Mouse (Mus musculus) layer of hippocampus, adult 9-11 months (tissue): ENCODE results near the gene Abcb10.
"Not testable (repeated sequence)": the region's sequence is repeated elsewhere in the genome, so short reads cannot be mapped to it uniquely, and the experiment has no call there.

Experiments used
- DNase-seq: peaks from one replicate; pipeline ENCODE4 v3.0.0; 2022

Abcb10 gene

DNA sequence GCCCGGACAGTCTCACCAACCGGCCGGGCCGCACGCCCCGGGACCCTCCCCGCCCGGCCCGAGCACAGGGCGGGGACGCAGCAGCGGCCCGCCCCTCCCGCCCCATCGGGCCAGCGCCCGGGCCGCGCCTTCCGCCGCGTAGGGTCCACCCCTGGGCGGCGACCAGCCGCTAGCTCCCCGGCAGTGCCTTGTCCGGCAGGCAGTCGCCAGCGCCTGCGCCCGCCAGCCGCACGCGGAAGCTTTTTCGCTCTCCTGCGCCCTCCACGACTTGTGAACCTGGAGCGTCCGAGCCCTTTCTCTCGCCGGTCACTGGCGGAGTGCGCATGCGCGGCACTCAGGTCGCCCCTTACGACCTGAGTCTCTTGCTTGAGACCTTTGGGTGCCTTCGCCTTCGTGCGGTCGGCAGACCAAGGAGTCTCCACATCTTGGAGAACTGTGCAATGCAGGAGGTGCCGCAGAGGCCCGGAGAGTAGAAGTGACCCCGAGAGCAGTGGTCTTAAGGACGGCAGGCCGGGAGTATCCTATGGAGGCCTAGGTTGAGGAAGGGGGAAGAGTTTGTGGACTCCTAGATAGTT is at the start of gene Abcb10:
Gene Abcb10, minus strand, starts transcription at position 297 of the 575 bp plus-strand sequence.
- peak; percentile 91 for DNase-seq

GRCm38 (mm10) chr8:124027831-124028230 is 44.9 kb upstream of the Abcb10 start:
- DNase-seq = no peak

GRCm38 (mm10) chr8:124026265-124026664 is 43.3 kb upstream of the Abcb10 start:
- not testable (repeated sequence) for DNase-seq

GRCm38 (mm10) chr8:124021237-124022227 is 38.6 kb upstream of the Abcb10 start, which contains the start of the genes Taf5l and Urb2:
Gene Taf5l (minus strand): TSS chr8:124021397.
Gene Urb2 (plus strand): TSS chr8:124021508.
- DNase-seq = peak; percentile 89

GRCm38 (mm10) chr8:124020439-124021236 is 37.7 kb upstream of the Abcb10 start:
- DNase-seq = peak; percentile 13

DNA sequence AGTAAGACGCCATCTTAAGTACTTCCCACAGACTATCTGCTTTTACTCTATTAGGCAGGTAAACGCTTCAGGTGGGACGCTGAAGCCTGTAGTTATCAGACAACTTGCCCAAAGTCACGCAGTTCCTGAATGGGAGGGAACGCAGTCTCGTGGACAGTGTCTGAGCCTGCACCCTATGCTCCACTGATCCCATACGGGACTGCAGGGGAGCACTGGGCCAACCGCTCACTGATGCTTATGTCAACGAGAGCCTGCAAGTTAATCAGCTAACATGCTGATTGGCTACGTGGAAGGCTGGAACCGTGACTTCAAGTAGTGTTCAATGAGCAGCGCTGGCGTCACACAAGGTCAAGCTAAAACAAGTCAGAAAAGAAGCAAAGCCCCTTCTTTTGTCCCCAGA is 36.9 kb upstream of the Abcb10 start:
- no peak for DNase-seq

DNA sequence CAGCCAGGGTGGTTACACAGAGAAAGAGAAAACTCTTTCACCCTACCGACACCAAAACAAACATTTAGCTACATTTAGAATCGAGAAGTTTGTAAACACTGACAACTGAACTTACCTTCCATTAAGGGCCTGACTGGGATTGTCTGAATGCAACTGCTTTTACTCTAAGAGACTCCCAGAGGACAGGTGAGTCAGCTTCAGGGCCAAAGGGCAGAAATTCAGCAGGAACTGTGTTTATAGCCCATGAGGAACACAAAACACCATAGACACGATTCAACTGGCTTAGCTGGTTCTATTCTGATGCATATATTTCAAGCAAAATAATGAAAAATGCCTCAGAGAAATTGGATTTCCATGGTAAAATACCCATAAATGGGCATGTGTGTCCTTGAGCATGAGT is 31.8 kb upstream of the Abcb10 start:
- DNase-seq = no peak

GRCm38 (mm10) chr8:124014299-124014698 is 31.4 kb upstream of the Abcb10 start:
- not testable (repeated sequence) for DNase-seq

DNA sequence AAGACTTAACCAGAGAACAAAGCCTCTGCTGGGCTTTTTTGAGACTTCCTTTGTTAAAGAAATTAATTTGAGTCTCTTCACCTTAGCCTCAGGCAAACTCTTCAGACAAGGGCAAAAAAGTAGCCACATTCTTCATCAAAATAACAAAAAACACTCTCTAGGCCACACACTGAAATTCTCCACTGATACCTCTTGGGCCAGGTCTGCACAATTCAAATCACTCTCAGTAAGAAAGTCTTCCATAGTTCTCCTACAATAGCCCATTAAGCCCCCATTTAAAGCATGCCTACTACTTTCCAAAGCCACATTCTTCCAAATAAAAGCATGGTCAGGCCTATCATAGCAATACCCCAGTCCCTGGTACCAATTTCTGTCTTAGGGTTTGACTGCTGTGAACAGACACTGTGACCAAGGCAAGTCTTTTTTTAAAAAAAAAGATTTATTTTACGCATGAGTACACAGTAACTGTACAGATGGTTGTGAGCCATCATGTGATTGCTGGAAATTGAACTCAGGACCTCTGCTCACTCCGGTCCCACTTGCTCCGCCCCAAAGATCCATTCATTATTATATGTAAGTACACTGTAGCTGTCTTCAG is 29.2 kb upstream of the Abcb10 start:
- no peak for DNase-seq

- DNase-seq = no peak
Measured at GRCm38 (mm10) chr8:124011580-124011979, 28.7 kb upstream of the Abcb10 start.

DNA sequence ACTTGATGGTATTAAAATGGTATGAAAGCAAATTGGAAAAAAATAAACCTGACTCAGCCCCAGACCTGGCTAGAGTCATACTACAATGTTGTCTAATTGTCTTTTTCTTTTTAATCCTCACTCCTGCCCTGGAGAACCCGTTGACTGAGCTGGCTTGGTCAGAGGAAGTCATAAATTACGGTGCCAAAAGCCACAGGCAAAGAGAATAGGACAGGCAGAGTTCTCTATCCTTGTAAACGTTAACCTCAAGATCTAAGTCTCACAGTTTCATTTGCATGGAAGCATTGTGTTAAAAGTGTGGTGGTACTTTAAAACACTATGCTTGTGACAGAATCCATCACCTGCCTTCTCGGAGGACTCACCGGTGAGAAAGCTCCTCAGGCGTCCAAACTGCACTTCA is 24.9 kb upstream of the Abcb10 start:
- no peak for DNase-seq

GRCm38 (mm10) chr8:124002546-124003108 is 19.7 kb upstream of the Abcb10 start:
- DNase-seq = no peak

- no peak for DNase-seq
Measured at GRCm38 (mm10) chr8:123999568-123999967, 16.6 kb upstream of the Abcb10 start.

- DNase-seq = no peak
Measured at GRCm38 (mm10) chr8:123993997-123994396, 11.1 kb upstream of the Abcb10 start.

- no peak for DNase-seq
Measured at GRCm38 (mm10) chr8:123993597-123993996, 10.7 kb upstream of the Abcb10 start.

DNA sequence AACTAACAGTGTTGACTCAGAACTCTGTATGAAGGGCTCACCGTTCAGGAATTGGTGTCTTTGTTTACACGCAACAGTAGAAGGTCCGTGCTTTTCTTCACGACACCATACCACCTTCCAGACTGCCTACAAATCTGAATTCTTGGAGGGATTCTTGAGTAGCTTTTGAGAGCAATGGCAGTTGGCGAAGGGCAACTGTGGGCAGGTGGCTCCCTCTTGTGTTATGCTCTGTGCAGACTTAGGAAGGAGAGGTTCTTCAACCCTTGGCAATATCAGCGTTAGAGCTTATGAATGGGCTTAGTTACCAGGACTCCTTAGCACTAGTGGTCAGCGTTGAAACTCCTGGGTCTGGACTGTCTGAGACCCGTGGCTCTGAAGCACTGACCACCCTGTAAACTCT is 9.7 kb upstream of the Abcb10 start:
- DNase-seq = no peak

DNA sequence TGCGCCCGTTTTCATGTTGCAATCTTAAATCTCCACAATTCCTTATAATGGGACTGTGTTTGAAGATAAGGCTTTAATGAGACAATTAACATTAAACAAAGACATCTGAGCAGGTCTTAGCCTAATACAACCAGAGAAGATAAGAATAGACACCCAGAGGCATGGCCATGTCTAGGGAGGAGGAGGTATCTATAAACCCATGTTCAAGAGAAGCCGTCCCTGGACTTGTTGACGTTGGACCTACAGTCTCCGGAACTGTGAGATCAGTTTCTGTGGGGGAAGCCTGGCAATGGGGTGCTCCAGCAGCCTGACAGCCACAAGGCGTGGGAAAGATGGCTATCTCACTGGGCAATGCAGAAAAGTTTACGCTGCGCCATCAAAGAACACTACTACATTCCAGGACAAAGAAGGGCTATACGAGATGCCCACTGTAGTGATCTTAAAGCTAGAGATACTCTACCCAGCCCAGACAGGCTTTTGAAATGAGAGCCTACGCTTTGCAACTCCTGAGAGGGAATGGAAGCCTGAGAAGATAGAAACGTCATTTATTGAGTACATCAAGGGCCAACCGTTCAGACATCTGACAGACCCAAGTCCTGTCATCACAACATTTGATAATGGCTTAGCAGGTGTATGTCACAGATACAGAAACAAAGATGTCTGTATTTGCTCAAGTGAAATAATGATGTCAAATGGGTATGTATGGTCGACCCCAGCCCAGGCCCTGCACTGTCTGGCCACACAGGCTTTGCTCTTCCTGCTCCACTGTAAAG is 7.5 kb upstream of the Abcb10 start:
- no peak for DNase-seq

DNA sequence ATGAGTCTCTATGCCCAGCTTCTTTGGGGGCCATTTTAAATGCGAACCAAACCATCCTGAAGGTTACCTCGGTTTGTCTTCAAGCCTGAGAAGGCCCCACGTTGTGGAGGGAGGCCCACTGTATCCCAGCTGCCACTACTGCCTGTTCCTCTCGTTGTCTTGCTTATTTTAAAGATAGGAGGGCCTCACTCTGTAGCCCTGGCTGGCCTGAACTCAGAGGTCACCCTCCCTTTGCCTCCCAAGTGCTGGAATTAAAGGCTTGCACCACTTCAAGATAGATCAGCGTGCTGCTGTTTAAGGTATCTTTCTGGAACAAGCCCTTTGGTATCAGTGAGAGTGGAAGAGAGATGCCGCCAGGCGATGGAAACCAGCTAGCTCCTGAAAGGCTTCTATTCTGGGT is 6.2 kb upstream of the Abcb10 start:
- DNase-seq = no peak

GRCm38 (mm10) chr8:123988605-123989038 is 5.7 kb upstream of the Abcb10 start:
- no peak for DNase-seq

DNA sequence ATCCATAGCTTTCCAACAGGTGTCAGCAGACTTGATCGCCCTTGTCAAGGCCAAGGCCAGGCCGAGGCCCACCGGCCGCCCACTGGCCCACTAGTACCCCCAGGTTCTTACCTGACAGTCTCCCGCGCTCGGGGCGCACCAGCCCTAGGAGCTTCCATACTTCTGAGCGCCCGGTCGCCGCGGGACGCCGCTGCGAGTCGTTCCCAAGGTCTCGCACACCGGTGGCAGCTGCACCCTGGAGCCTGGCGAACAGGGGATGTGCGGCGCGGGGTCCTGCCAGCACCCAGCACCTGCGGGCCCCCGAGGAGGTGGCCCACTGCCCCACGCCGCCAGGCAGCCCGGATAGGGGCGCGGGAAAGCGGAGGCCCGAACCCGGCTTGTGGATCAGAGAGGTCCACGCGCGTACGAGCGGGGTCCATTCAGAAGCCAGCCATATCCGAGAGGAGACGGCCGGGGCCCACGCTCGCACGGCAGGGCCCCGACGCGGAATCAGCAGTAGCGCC is 580 bp downstream of the Abcb10 start:
- no peak for DNase-seq

DNA sequence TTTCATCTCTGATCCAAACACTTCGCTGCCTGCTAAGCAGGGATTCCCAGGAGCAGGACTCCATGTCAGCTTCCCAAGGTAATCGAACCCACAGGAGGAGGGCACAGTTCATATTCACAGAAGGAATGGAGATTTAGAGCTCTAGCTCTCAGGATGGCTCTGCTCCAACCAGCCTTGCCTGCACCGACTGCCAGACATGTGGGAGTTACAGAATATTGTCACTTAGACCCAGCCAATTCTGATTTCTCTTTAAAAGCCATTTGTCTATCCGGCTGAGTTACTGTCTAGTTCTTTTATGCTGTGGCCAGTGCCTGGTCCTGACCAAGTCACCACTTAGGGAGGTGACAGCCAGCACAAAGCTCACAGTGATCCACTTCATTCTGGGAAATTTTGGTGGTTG is 1.2 kb downstream of the Abcb10 start:
- peak; percentile 77 for DNase-seq
